Mouse (Mus musculus) liver, embryonic 14.5 days (tissue): ENCODE results near the gene Kirrel3.

Experiments
- CTCF ChIP-seq: IDR thresholded peaks from 2 replicates; pipeline ENCODE4 v1.5.1; 2016; ENCODE audit warnings: antibody characterized with exemption, low read depth, control low read depth
- EP300 ChIP-seq: IDR thresholded peaks from 2 replicates; pipeline ENCODE4 v1.6.1; 2016; ENCODE audit warnings: antibody characterized with exemption, low read depth

GRCm38 (mm10) chr9:34538591-34539335 is 53.1 kb downstream of the Kirrel3 start:
- TF ChIP-seq CTCF = no peak
- no peak for TF ChIP-seq EP300
